Mouse (Mus musculus) liver, embryonic 11.5 days (tissue): ENCODE measurements around the gene Pxmp4. TPM values are rescaled to one million over a fixed set of nuclear protein-coding genes. Genes with fewer than 3 reads are reported as not detected.
A peak's percentile ranks its signal among the peaks of the same experiment; 100 is the strongest.

Experiments used
- ATAC-seq: fragments of 200-750 bp; cut with Nextera tagmentation; replicated peaks from 2 replicates; pipeline ENCODE4 v1.8.0; 2017; ENCODE audit warnings: moderate number of reproducible peaks, mild to moderate bottlenecking, moderate TSS enrichment, moderate library complexity; ENCODE audit not compliant: low FRiP score
- DNase-seq: peaks from one replicate; pipeline ENCODE4 v3.0.0-alpha.2; 2017; ENCODE audit warnings: low spot score
- H3K27ac ChIP-seq: fragments of 300-500 bp; sonication (generic); 2 replicates; pipeline ENCODE4 v1.5.1; 2014; ENCODE audit warnings: mild to moderate bottlenecking, low read depth, low read length, control low read depth
- H3K27me3 ChIP-seq: fragments of 300-500 bp; sonication (generic); replicated peaks from 2 replicates; pipeline ENCODE4 v1.6.1; 2014; ENCODE audit warnings: low read length, mixed read lengths; ENCODE audit not compliant: control insufficient read depth, insufficient read depth
- H3K36me3 ChIP-seq: fragments of 300-500 bp; sonication (generic); 2 replicates; pipeline ENCODE4 v1.6.1; 2014; ENCODE audit warnings: mild to moderate bottlenecking, low read length, moderate library complexity, mixed read lengths; ENCODE audit not compliant: control insufficient read depth, insufficient read depth
- H3K4me1 ChIP-seq: fragments of 300-500 bp; sonication (generic); replicated peaks from 2 replicates; pipeline ENCODE4 v1.6.1; 2014; ENCODE audit warnings: low read length, mixed read lengths; ENCODE audit not compliant: control insufficient read depth, insufficient read depth
- H3K4me2 ChIP-seq: fragments of 300-500 bp; sonication (generic); 2 replicates; pipeline ENCODE4 v1.6.1; 2014; ENCODE audit warnings: mild to moderate bottlenecking, control low read depth, moderate library complexity
- H3K4me3 ChIP-seq: fragments of 300-500 bp; sonication (generic); 2 replicates; pipeline ENCODE4 v1.5.1; 2014; ENCODE audit warnings: low read depth, low read length, control low read depth
- H3K9ac ChIP-seq: fragments of 300-500 bp; sonication (generic); 2 replicates; pipeline ENCODE4 v1.6.1; 2014; ENCODE audit warnings: low read depth, low read length, control low read depth
- H3K9me3 ChIP-seq: fragments of 300-500 bp; sonication (generic); 2 replicates; pipeline ENCODE4 v1.6.1; 2016; ENCODE audit warnings: low read length, inconsistent platforms, mixed read lengths; ENCODE audit not compliant: control insufficient read depth
- WGBS: fragments of 180-500 bp; shearing (Covaris S2); extraction: QIAGEN DNeasy Blood & Tissue Kit; methylation state at CpG from one replicate; pipeline ENCODE4 v1.1.7; 2014; 5-methylcytosine and 5-hydroxymethylcytosine counted together
- polyA plus RNA-seq: library from polyadenylated mRNA; unstranded; fragments of >200 nt; fragmentation: Nextera tagmentation; extraction: Ambion mirVana; gene quantifications from 2 replicates; pipeline ENCODE4 v1.2.1, GENCODE M21; 2014

The Pxmp4 gene
- polyA plus RNA-seq, 1 experiment from 2014 or later = 25.2 TPM

DNA sequence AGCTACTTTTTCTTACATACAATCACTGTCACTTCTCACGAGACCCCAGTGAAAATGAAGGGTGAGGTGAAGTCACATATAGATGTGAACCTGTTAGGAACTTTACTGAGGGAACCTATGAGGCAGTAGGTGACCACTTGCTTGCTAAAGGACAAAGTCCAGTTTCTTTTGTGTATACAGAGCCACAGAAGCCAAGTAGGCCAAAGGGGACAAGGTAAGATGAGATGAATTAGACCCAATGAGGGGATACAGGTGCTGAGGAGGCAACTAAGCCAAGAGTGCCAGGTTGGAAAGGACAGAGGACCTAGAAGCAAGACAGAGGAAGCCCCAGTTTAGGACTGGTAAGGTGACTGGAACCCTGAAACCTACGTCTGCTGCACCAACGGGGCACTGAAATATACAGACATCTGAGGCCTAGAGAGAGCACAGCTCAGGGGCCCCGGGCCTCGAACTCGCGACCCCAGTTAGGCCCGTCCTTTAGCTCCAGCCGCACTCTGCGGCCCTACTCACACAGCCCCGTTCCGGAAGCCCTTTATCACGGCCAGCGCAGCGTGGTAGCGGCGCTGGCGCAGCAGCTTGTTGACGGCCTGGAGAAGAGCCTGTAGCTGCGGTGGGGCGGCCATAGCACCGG, 386 bp downstream of the Pxmp4 start:
- peak overlapping the region; percentile 86 for H3K4me3 ChIP-seq
- H3K4me1 ChIP-seq = peaks cover 6% of the 10 kb centered on the region
- H3K9ac ChIP-seq = peak overlapping the region; percentile 85
- no peaks in the 10 kb centered on the region for H3K9me3 ChIP-seq
- peak; percentile 51; the same call in 1 of the 2 replicates for ATAC-seq
- 11% methylated on average over 22 of the region's 22 CpGs for WGBS
- H3K4me2 ChIP-seq = peak overlapping the region; percentile 90
- DNase-seq = no peak
- H3K36me3 ChIP-seq = no peaks in the 10 kb centered on the region
- no peaks in the 10 kb centered on the region for H3K27me3 ChIP-seq
- peak overlapping the region; percentile 78 for H3K27ac ChIP-seq

DNA sequence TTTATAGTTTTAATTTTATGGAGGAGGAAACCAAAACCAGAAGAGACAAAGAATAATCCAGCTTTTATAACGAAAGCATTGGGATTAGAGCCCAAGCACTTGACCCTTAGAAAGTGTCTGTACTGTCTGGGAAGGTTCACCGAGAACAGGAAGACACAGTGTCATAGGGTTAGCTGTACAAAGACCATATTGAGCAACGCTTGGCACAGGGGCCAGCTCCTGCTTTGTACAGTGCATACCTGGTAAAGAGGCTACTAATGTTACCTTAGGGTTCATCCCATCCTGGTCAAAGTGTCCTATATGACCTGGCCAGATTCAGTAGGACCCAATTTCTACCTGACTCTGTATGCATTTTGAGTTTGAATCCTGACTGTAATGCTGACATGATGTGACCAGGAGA, 2.2 kb downstream of the Pxmp4 start:
- Histone ChIP-seq H3K9me3 (no peaks in the 10 kb centered on the region), H3K27ac (no peak overlapping the region), H3K9ac (no peak overlapping the region), H3K27me3 (no peaks in the 10 kb centered on the region), H3K4me1 (peaks cover 6% of the 10 kb centered on the region), H3K4me3 (no peak overlapping the region), H3K4me2 (no peak overlapping the region), H3K36me3 (no peaks in the 10 kb centered on the region)
- WGBS = 69% methylated on average over 3 of the region's 3 CpGs
- DNase-seq = no peak
- ATAC-seq = no peak

DNA sequence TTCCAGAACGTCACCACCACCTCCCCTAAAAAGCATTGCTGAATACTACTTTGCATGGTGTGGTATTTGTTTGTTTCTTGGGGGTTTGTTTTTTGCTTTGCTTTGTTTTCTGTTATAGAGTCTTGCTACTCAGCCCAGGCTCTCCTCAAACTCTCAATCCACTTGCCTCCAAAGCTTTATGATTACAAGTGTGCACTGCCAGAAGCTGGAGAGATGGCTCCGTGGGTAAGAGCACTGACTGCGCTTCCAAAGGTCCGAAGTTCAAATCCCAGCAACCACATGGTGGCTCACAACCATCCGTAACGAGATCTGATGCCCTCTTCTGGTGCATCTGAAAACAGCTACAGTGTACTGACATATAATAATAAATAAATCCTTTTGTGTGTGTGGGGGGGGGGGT, 2.9 kb downstream of the Pxmp4 start:
- no peaks in the 10 kb centered on the region for H3K27me3 ChIP-seq
- H3K4me2 ChIP-seq = no peak overlapping the region
- peaks cover 6% of the 10 kb centered on the region for H3K4me1 ChIP-seq
- no peak overlapping the region for H3K9ac ChIP-seq
- H3K27ac ChIP-seq = no peak overlapping the region
- DNase-seq (no peak), ATAC-seq (no peak)
- WGBS = 68% methylated on average over 6 of the region's 6 CpGs
- no peak overlapping the region for H3K4me3 ChIP-seq
- no peaks in the 10 kb centered on the region for H3K9me3 ChIP-seq
- no peaks in the 10 kb centered on the region for H3K36me3 ChIP-seq

DNA sequence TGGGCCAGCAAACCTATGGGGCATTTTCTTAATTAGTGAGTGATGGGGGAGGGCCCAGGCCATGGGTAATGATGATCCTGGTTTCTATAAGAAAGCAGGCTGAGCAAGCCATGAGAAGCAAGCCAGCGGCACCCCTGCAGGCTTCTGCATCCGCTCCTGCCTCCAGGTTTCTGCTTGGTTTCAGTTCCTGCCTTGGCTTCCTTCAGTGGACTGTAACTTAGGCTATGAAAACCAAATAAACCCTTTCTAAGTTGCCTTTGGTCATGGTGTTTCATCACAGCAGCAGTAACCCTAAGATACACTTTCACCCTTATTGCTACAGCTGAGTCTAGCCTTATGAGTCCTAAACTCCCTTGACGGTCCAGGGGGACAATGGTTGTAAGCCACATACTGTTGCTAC, 6.1 kb downstream of the Pxmp4 start:
- ATAC-seq (no peak), DNase-seq (no peak)
- H3K36me3 ChIP-seq = 0 out of 2 replicates have a peak, but pooled peaks cover 2% of the 10 kb centered on the region
- H3K4me1 ChIP-seq = no peaks in the 10 kb centered on the region; the same call in 1 of the 2 replicates
- no peak overlapping the region for H3K4me2 ChIP-seq
- no peaks in the 10 kb centered on the region for H3K27me3 ChIP-seq
- no peak overlapping the region for H3K4me3 ChIP-seq
- no peak overlapping the region for H3K9ac ChIP-seq
- no peaks in the 10 kb centered on the region for H3K9me3 ChIP-seq
- 87% methylated on average over 3 of the region's 3 CpGs for whole genome bisulfite sequencing
- H3K27ac ChIP-seq = no peak overlapping the region

DNA sequence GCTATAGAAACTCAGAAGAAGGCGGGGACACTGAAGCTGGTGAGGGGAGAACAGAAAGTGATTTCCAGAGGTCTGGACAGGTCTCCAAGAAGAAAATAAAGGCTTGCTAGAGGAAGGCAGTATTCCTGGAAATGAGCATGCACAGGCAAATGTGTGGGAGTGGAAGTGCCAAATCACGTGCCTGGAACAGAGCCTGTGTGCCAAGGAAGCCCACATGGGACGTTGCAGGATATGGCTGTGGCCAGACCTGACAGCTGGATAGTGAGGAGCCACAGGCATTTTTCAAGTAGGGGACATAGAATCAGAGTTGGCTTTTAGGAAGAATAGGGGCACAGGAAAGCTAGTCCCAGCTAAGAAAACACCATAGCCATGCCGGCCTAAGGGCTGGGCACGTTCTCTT, 7.7 kb downstream of the Pxmp4 start:
- DNase-seq (no peak), ATAC-seq (no peak)
- Histone ChIP-seq H3K4me3 (no peak overlapping the region), H3K27ac (no peak overlapping the region), H3K27me3 (no peaks in the 10 kb centered on the region), H3K9ac (no peak overlapping the region), H3K36me3 (0 out of 2 replicates have a peak, but pooled peaks cover 2% of the 10 kb centered on the region), H3K4me2 (no peak overlapping the region), H3K9me3 (no peaks in the 10 kb centered on the region), H3K4me1 (no peaks in the 10 kb centered on the region; the same call in 1 of the 2 replicates)
- 77% methylated on average over 5 of the region's 5 CpGs for WGBS

DNA sequence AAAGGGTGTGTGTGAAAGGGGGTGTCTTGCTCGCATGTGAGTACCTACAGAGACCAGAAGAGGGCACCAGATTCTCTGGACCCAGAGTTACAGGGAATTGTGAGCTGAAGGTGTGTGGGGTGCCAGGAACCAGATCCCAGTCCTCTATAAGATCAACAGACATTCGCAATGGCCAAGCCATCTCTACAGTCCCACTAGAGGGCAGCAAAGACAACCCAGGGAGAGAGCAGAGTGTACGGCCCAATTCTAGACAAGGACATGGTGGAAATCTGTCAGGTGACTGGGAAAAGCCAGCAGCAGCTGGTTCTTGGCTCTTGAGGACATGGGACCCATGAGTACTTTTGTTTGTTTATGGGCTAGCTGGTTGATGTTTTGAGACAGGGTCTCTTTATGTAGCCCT, 10.5 kb downstream of the Pxmp4 start:
- H3K36me3 ChIP-seq = 0 out of 2 replicates have a peak, but pooled peaks cover 2% of the 10 kb centered on the region
- peak; percentile 37; the same call in 1 of the 2 replicates for ATAC-seq
- H3K27ac ChIP-seq = no peak overlapping the region
- no peak overlapping the region for H3K4me3 ChIP-seq
- no peaks in the 10 kb centered on the region for H3K9me3 ChIP-seq
- no peak overlapping the region for H3K4me2 ChIP-seq
- H3K4me1 ChIP-seq = no peaks in the 10 kb centered on the region
- H3K27me3 ChIP-seq = no peaks in the 10 kb centered on the region
- no peak for DNase-seq
- 58% methylated on average over 3 of the region's 3 CpGs for WGBS
- H3K9ac ChIP-seq = no peak overlapping the region

DNA sequence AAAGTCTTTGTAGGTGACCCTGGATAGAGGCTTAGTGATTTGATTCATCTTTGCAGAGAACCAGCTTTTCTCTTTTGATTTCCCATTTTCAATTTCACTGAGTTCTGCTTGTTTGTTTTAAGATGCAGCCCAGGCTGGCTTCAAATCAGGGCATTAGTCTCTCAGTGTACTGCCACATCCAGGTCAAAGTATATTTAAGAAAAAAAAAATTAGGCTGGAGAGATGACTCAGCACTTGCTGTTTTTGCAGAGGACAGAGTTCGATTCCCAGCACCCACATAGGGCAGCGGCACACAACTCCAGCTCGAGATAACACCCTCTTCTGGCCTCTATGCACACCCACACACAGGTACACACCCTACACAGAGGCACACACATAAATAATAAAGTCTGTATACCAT, 12.3 kb downstream of the Pxmp4 start:
- no peak overlapping the region for H3K4me3 ChIP-seq
- DNase-seq (no peak), ATAC-seq (no peak)
- 0 out of 2 replicates have a peak, but pooled peaks cover 2% of the 10 kb centered on the region for H3K36me3 ChIP-seq
- no peak overlapping the region for H3K9ac ChIP-seq
- no peaks in the 10 kb centered on the region for H3K27me3 ChIP-seq
- no peak overlapping the region for H3K4me2 ChIP-seq
- H3K9me3 ChIP-seq = no peaks in the 10 kb centered on the region
- no peak overlapping the region for H3K27ac ChIP-seq
- no peaks in the 10 kb centered on the region for H3K4me1 ChIP-seq
- WGBS = 82% methylated on average over 3 of the region's 3 CpGs

DNA sequence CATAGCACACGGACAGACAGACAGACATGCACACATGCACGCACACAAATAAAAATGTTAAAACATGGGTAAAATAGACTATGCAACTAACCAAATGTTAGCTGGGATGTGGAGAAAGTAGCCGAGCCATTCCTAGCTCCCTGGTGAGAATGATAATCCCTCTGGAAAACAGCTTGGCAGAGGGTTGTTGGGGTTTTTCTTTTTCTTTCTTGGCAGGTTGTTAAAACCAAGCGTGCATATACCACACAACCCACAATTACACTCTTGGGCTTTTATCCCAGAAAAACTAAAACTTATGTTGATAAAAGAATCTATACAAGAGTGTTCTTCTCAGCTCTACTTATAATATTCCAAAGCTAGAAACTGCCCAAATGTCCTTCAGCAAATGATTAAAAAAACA, 14.5 kb downstream of the Pxmp4 start:
- no peaks in the 10 kb centered on the region for H3K9me3 ChIP-seq
- DNase-seq (no peak), ATAC-seq (no peak)
- H3K27ac ChIP-seq = no peak overlapping the region
- H3K4me1 ChIP-seq = peaks cover 8% of the 10 kb centered on the region
- no peak overlapping the region for H3K4me2 ChIP-seq
- H3K36me3 ChIP-seq = 0 out of 2 replicates have a peak, but pooled peaks cover 2% of the 10 kb centered on the region
- no peak overlapping the region for H3K9ac ChIP-seq
- 90% methylated on average over 4 of the region's 4 CpGs for WGBS
- H3K4me3 ChIP-seq = no peak overlapping the region
- no peaks in the 10 kb centered on the region for H3K27me3 ChIP-seq

DNA sequence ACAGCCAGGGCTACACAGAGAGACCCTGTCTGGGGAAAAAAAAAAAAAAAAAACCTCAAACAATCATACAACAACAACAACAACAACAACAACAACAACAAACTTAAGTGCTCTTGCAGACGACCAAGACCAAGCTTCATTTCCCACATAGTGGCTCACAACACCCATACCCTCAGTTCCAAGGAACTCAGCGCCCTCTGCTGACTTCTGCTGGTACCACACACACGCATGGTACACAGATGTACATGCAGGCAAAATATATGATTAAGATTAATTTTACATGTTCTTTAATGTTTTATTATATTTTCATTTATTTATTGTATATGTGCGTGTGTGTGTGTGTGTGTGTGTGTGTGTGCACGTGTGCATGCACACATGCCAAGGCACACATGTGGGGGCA, 17.1 kb downstream of the Pxmp4 start:
- Histone ChIP-seq H3K4me3 (no peak overlapping the region), H3K36me3 (no peaks in the 10 kb centered on the region), H3K4me1 (peaks cover 19% of the 10 kb centered on the region), H3K9ac (no peak overlapping the region), H3K4me2 (no peak overlapping the region), H3K9me3 (no peaks in the 10 kb centered on the region), H3K27ac (no peak overlapping the region), H3K27me3 (no peaks in the 10 kb centered on the region)
- DNase-seq = no peak
- no peak; the same call in 1 of the 2 replicates for ATAC-seq
- 71% methylated on average over 5 of the region's 5 CpGs for WGBS
